Mouse (Mus musculus) bone marrow macrophage, adult 2 months (primary cell): ENCODE measurements around the gene Tmem62.

Source experiments
- CTCF ChIP-seq: IDR thresholded peaks from 2 replicates; pipeline ENCODE4 v1.5.1; 2012; ENCODE audit warnings: low read depth, mild to moderate bottlenecking, low read length, moderate library complexity
- POLR2A ChIP-seq: IDR thresholded peaks from 2 replicates; pipeline ENCODE4 v1.6.1; 2012; ENCODE audit warnings: mild to moderate bottlenecking, low read depth, low read length, borderline replicate concordance

DNA sequence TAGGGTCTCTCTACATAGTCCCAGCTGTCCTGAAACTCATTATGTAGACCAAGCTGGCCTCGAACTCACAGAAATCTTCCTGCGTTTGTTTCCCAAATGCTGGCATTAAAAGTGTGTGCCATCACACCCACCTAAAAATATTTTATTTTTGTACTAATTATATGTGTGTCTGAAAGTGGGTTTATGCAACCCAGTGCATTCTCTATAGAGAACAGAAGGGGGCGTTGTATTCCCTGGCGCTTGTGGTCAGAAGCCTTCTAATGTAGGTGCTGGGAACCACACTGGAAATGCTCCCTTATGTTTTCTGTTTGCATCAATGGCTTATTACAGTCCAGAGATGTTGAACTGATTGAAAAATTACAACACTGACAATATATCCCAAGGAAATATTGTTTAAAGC is 509 bp upstream of the Tmem62 start:
- TF ChIP-seq CTCF, result no peak
- no peak for TF ChIP-seq POLR2A
